Mouse (Mus musculus) heart, adult 9 months (tissue): ENCODE measurements around the gene Setd3.
A peak's percentile ranks its signal among the peaks of the same experiment; 100 is the strongest.

Experiments used
- DNase-seq, 2 experiments: peaks; one replicate each; pipeline ENCODE4 v3.0.0; 2022; ENCODE audit warnings: low spot score in 2 of 2

The Setd3 gene

GRCm38 (mm10) chr12:108179246-108179320 is at the start of gene Setd3:
Setd3 (minus strand) TSS chr12:108179314.
- no peak for DNase-seq

- no peak for DNase-seq
Measured at GRCm38 (mm10) chr12:108227527-108227926, 48.4 kb upstream of the Setd3 start.

- DNase-seq: no peak
Measured at GRCm38 (mm10) chr12:108226941-108227340, 47.8 kb upstream of the Setd3 start.

GRCm38 (mm10) chr12:108226216-108226615 is 47.1 kb upstream of the Setd3 start:
- DNase-seq: no peak

DNA sequence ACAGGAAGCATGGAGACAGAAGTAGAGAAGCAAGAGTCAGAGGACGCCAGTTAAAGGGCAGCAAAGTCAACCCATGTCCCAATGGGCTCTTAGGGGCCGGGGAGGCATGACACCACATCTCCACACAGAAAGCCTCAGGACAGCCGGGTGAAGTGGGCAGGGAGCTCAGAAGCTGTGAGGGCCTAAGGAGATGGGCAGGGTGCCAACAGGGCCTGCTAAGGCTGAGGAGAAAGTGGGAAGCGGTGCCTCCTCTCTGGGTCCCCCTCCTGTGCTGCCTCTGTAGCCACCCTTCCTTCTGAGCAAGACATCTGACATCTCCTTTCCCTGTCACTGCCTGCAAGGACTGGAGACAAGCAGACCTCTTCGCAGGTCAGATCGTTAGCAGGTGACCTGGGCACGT is 46.7 kb upstream of the Setd3 start:
- DNase-seq: no peak

GRCm38 (mm10) chr12:108223357-108223756 is 44.2 kb upstream of the Setd3 start:
- DNase-seq: no peak

- no peak for DNase-seq
Measured at GRCm38 (mm10) chr12:108221712-108222111, 42.6 kb upstream of the Setd3 start.

DNA sequence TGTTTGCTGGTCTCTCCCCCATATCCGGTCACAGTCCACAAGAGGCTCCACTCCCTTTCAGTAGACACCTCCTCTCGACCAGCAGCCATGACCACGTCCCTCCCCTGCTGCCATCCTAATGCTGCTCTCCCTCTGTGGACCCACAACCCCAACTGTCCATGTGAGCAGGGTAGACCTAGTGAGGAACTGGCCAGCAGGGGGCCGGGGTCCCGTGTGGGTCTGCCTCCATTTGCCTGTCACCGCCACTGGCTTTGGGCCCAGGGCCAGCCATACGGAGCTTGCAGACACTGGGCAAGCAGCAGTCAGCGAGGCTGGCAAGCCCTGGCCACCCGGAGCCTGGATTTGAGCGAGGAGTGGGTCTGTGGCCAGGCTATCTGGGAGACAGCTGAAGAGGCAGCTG is 42.1 kb upstream of the Setd3 start:
- DNase-seq: no peak

GRCm38 (mm10) chr12:108220621-108221020 is 41.5 kb upstream of the Setd3 start:
- DNase-seq: no peak

GRCm38 (mm10) chr12:108219825-108220616 is 40.9 kb upstream of the Setd3 start:
- no peak for DNase-seq

DNA sequence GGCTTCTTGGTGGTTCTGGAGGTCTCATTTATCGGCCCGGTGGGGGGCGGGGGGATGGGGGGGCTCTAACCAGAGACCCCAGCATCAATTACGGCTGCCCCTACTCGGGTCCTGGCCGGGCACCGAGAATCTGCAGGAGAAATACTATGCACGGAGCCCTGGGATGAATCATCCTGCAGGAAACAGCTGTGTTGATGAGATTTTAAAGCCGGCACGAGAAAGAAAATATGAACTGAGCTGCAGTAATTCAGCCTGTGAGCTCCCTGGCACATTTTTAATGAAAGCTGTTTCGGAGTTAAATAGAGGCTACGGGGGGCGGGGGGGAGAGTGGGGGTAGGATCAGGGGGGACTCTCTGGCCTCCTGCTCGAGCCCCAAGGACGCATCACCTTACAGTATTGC is 40.0 kb upstream of the Setd3 start:
- DNase-seq: no peak

DNA sequence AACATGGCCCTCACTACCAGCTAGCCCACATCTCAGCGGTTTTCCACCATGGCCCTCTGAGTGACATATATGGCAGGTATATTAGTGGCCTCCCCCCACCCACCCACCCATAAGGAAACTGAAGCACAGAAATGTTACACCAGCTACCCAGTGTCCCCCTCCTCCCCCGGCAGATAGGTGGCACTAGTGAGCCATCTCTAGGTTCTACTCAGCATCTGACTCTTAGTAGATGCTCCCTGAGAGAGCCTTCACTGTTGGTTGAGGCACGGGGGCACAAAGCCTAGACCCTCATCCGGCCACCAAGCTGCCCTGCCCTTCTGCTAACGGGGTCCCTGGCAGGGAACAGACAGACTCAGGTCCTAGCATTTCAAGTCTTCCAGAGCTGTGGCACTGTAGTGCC is 38.5 kb upstream of the Setd3 start:
- peak in 1 of 2 experiments; percentile 45 for DNase-seq

DNA sequence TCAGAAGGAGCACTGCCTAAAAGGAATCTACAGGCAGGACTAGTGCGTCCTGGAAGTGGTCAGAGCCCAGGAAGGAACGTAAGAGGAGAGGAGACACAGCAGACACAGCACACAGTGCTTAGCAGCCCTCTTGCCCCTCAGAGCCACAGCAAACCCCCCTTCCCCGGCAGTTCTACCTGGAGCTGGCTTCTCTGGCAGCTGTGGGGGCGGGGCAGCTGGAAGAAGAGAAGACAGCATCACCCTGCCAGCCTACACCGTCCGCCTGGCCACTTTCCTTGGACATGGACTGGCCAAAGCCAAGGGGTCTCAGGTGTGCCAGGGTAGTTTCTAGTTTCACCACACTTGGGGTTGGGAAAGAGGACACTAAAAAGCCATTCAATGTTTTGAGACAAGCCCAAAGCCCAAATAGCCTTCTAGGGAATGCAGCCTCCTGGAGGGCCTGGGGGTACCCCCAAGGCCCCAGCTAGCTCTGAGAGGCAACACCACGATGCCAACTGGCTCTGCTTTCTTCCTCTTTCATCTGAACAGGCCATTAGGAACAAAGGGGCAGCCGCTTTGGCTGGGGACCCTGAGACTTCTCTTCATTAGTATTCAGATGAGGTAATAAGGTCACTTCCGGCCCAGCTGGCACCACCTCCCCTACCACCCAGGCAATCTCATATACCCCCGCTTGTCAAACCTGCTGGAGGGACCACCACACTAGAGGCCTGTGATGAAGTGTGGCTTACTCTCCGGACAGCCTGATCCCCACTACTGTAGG is 37.7 kb upstream of the Setd3 start:
- no peak for DNase-seq

GRCm38 (mm10) chr12:108215090-108215489 is 36.0 kb upstream of the Setd3 start:
- no peak for DNase-seq

DNA sequence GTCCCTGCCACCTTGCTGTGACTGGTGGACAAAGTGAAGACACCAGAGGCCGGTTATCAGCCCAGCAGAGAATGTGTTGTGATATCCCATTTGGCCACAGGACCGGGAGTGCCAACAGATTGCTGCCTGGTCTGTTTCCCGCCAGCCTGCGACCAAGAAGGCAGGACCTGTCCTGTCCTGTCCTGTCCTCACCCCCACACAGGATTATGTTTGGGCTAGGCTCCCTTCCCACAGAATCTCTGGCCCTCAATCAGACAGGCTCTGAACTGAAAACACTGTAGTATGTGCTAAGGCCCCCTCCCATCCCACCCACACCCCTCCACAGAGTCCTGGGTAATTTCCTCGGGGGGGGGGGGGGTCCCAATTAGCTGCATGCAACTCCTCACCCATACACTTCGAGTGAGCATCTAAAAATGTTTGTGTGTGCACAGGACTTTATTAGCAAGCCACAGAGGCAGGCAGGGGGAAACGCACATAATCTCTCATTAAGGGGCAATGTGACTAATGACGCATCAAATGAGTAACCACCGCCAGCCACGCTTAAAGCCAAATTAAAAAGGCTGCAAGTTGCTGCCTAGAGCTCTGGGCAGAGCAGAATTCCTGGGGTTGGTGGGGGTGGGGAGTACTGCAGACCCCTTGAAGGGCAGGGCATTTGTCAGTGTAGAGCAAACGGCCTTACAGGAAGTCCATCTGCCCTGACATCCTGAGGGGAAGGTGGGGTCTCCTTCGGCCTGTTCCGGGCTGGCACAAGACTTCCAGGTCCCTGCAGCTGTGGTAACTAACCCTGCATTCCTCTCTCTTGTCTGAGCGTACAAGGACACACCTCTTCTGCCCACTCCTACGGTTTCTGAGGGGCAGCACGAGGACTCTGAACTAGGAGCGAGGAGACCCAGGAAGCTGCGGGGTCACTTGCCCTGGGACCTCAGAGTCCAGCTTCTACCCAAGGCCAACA is 34.3 kb upstream of the Setd3 start:
- no peak for DNase-seq

GRCm38 (mm10) chr12:108212476-108212875 is 33.4 kb upstream of the Setd3 start:
- DNase-seq: no peak

DNA sequence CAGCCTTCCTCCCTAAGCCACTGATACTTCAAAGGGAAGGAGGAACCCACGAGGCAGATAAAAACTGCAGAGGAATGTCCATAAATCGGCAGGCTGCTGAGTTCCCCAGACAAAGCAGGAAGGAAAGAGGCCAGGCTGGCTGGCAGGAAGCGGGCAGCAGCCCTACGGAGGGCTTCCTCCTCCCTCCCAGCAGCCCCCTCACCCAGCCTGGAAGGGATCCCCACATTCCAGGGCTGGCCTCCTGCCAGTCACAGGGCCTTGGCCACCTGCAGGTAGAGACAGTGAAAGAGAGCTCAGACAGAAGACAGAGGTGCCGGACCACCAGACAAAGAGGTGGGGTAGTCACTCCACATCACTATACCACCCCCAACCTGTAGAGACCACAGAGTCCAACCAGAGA is 33.0 kb upstream of the Setd3 start:
- DNase-seq: no peak

DNA sequence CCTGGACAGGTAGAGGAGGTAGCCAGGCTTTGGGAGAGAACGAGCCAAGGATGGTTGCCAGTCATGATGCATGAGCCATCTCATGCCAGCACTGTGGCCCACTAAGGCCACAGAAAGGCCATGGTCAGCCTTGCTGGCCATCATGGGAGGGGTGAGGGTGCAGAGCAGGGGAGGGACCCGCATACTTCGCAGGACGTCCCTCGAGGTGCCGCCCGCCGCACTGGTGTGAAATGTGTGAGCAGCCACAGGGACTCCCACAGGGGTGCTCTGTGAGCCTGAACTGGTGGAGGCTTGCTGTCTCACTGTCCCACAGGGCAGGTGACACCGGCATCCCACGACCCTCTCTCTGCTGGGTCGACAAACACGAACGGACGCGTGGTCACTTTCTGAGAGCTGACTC is 31.5 kb upstream of the Setd3 start:
- DNase-seq: no peak

DNA sequence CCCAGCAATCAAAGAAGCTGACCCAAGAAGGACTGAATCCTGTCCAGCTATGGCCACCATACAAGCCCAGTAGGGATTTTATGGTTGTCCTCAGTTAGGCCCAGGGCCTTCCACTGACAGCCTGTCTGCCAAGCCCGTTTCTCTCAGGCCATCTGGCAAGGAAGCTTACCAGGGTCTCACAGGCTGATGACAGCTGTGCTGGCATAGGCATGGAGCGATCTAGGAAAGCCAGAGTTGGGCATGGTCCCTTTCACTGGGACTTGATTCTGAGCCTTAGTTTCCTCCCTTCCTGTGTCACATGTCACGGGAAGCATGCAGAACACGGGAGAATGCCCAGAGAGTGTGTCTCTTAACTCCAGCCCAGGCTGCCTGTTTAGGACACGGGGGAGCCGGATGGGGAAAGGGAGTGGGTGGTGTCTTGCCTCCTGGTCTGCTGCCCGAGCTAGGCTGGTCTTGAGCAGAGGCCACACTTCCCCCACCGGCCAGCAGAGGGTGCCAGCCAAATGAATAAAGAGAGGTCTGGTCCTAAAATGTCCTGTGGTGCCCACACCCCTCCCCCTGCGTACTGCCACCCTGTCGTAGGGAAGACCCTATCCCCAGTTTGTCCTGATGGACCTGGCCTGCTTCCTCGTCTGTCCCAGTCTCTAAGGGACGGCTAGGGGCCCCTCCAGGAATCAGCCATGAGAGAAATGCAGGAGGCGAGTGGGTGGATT is 29.8 kb upstream of the Setd3 start:
- DNase-seq: peak; percentile 53 to 73

DNA sequence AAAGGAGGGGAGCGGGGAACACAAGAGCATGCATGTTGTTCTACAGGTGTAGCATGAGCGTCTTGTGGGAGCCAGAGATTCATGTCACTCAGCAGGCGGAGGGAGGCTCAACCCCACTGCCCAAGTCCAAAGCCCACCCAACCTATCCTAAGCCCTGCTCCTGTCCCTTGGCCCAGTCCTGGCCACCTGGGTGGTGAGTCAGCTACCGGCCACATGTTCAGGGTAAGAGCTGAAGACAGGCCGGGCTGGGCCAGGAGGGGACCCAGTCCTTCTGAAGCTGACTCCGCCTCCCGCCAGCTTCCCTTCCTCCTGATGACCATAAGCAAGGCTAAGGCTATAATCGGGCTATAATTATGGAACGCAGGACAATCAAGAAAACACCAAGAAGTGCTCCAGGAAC is 29.1 kb upstream of the Setd3 start:
- no peak for DNase-seq

DNA sequence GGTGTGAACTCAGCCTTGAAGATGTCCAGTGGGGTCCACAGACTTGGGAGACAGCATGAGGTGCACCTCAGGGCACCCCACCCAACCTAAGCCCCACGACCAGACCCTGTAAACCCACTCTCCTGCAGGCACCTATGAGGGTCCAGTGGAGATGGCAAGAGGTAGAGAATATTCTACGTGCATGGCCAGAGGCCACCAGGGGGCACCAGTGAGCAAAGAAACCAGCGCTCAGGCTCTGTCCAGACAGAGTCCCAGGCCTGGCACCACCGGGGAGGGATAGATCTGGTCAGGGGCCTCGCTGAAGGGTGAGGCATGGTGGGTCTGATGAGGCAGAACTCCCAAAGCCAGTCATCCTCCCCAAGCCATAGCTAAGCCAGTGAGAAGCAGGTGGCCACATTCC is 27.5 kb upstream of the Setd3 start:
- DNase-seq: peak in 1 of 2 experiments; percentile 48

DNA sequence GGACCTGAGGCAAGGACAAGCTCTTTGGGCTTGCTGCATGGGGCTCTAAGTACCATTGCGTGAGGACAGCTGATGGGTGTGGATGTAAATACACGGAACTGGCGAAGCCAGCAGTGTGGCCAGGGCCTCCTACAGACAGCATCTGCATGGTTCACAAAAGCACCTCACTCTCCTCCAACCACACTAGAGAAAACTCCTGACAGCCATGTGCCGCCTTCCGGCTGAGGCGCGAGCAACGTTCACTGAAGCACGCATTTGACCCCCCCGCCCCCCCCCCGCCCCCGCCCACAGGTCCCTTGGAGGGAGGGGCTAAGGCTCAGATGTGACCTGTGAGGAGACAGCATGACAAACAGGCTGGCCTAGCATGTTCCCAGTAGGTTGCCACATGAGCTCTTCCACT is 25.9 kb upstream of the Setd3 start:
- no peak for DNase-seq
